ENCODE assay signal across 9 mouse cellular contexts in the genomic region with DNA sequence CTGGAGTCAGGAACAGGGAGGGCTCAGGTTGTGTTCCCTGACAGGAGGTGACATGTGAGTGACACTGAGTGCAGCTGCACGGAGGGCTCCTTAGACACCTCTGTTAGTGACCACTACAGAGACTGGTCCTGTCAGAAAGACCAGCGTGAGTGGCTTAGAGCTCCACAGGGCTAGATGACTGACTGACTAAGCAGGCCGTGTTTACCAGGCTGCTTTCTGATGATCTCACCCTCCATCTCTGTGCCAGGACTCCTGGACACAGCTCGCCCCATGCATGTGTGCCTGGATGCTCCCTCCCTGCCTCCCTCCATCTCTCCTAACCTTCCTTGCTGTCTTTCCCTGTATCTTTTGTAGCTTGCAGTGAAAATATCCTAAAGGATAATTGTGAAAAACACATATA. TPM values are rescaled to one million over a fixed set of nuclear protein-coding genes. Genes with fewer than 3 reads are reported as not detected.
DNase-seq lines count a peak whose midpoint lies in the region; ATAC-seq lines count a peak whose summit lies in the region.
"Had no signal": no experiment of that assay in that cellular context is flagged by ENCODE, and none has a peak within 500 bp of the region (broad histone marks: within the 10 kb centered on the region; RNA-seq: fewer than 3 reads in every experiment).

No protein-coding gene starts in this region.

- H3K4me2 ChIP-seq in hindbrain, embryonic 11.5 days (replicated peaks; ENCODE audit: low read depth, low read length), result no peak overlapping the region

- no peak for DNase-seq in frontal cortex, postnatal 14 days (ENCODE audit: low spot score in 2 of 2)
- DNase-seq in 3T3-L1 (ENCODE audit: low read depth, low spot score), result peak; percentile 75
- DNase-seq in cerebellum, adult 11-12 months, result peak; percentile 93
- peak; percentile 47 to 60 for DNase-seq in heart, adult 9 months (ENCODE audit: low spot score in 2 of 2)
- no peak for DNase-seq in thymus, postnatal 0 days (ENCODE audit: low spot score)
- DNase-seq in c-Kit-positive CD71-positive TER-119-positive erythroid progenitor cells, embryonic 14.5 days (ENCODE audit: low spot score), result no peak
- no peak for DNase-seq in hindbrain, embryonic 11.5 days (ENCODE audit: low spot score)

- no peaks in the 10 kb centered on the region for H3K36me3 ChIP-seq in hindbrain, embryonic 11.5 days (ENCODE audit: control insufficient read depth, insufficient read depth, low read length)
- H3K36me3 ChIP-seq: hindbrain, embryonic 10.5 days had no signal

- 74% methylated on average over 4 of the region's 4 CpGs for WGBS in hindbrain, embryonic 11.5 days

- no peaks in the 10 kb centered on the region for H3K27me3 ChIP-seq in hindbrain, embryonic 11.5 days (ENCODE audit: control insufficient read depth, insufficient read depth, low read length)

- no peak overlapping the region for H3K27ac ChIP-seq in hindbrain, embryonic 11.5 days (ENCODE audit: low read depth, low read length)
- H3K27ac ChIP-seq: hindbrain, embryonic 10.5 days had no signal

- no peaks in the 10 kb centered on the region for H3K9me3 ChIP-seq in hindbrain, embryonic 11.5 days (ENCODE audit: control insufficient read depth, low read length)
- H3K9me3 ChIP-seq: hindbrain, embryonic 10.5 days had no signal

- peak; percentile 85 for ATAC-seq in frontal cortex, adult (ENCODE audit: low TSS enrichment)
- ATAC-seq in hindbrain, embryonic 11.5 days (ENCODE audit: low FRiP score), result no peak

- H3K9ac ChIP-seq in hindbrain, embryonic 11.5 days (ENCODE audit: low read depth, low read length), result no peak overlapping the region

- H3K4me1 ChIP-seq in hindbrain, embryonic 11.5 days (replicated peaks; ENCODE audit: control insufficient read depth, insufficient read depth, low read length), result no peaks in the 10 kb centered on the region
- H3K4me1 ChIP-seq: hindbrain, embryonic 10.5 days had no signal

- H3K4me3 ChIP-seq in hindbrain, embryonic 11.5 days (ENCODE audit: low read depth, low read length), result no peak overlapping the region
- H3K4me3 ChIP-seq: hindbrain, embryonic 10.5 days had no signal

RNA-seq across cellular contexts. Expression of gene Hbp1, which starts 36.7 kb away (rescaled TPM):
- polyA plus RNA-seq in thymus, postnatal 0 days (2015; fragmentation: Nextera tagmentation; extraction: Ambion mirVana), result 83.5 and 91.0 TPM in 2 replicates
- 102 and 104 TPM in 2 replicates for polyA plus RNA-seq in hindbrain, embryonic 11.5 days (2014; fragmentation: Nextera tagmentation; extraction: Ambion mirVana)

Comparison
In these comparisons a context has a peak if more than half of its experiments do, and no peak if none do; other contexts are left out.
1. DNase-seq: peak in 3T3-L1 (single experiment), cerebellum, adult 11-12 months (single experiment) and heart, adult 9 months (2 of 2); none in frontal cortex, postnatal 14 days (0 of 2), thymus, postnatal 0 days (single experiment), c-Kit-positive CD71-positive TER-119-positive erythroid progenitor cells, embryonic 14.5 days (single experiment) and hindbrain, embryonic 11.5 days (single experiment).